Mouse (Mus musculus) adrenal gland, postnatal 14 days (tissue): ENCODE results near the gene Nkapl. TPM values are rescaled to one million over a fixed set of nuclear protein-coding genes. Genes with fewer than 3 reads are reported as not detected.

Source experiments
- DNase-seq: peaks from one replicate; pipeline ENCODE4 v3.0.0; 2021; ENCODE audit warnings: mixed read lengths
- microRNA-seq, 2 experiments: library from miRNA; unstranded; fragments of <30 nt; microRNA quantifications; one replicate each; pipeline ENCODE4 v1.2.0; 2021
- total RNA-seq: library from RNA; stranded (reverse); gene quantifications from 2 replicates; pipeline ENCODE4 v1.2.3, GENCODE M21; 2021

The Nkapl gene
- total RNA-seq, 1 experiment from 2014 or later = 1.4 TPM

DNA sequence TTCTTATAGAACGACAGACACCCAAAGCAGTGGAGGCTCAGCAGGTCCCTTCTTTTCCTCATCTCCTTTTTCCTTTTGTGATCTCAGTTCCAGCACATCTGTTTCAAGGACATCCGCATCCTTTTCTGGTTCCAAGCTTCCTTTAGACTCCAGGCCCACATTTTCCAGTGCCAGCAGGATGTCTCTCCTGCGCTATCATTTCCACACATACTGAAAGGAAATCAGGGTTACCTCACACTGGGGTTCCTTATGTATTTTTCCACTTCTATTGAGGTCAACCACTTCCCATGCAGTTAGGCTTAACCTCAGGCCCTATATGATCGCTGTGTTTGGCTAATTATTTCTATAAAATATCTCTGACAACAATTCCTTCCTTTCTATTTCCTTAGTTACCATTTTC lies 32.8 kb downstream of the Nkapl start:
- DNase-seq = no peak

DNA sequence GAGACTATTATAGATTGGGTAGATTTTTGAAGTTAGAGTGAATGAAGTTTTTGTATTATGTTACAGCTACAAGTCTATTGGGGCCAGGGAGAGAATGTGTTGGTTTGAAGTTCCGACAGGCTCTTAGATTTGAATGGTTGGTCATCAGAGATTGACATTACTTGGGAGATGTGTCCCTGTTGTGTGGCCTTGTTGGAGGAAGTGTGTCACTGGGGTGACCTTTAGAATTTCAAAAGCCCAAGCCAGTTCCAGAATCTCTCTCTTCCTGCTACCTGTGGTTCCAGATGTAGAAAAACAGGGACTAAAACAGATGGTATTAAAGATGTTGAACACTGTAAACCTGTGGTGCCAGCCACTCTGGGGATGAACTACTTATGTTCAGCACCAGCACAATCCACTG lies 40.7 kb downstream of the Nkapl start:
- no peak for DNase-seq

DNA sequence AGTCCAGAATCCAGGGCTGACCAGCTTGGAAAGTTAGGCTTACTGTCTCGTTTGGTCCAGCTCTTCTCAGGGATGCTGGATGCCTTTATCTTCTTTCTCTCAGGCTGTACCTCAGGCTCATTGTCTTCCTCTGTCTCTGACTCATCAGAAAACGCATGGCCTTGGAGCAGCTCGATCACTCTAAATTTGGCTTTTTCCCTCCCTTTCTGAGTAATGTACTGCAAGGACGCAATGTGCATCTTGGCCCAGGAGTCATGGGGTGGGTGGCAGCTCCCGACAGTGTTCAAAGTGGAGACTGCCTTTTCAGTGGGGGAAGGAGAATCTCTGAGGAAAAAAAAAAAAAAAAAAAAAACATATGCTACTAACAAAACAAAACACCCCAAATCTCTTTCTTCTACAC lies 45.0 kb downstream of the Nkapl start:
- peak; percentile 56 for DNase-seq

DNA sequence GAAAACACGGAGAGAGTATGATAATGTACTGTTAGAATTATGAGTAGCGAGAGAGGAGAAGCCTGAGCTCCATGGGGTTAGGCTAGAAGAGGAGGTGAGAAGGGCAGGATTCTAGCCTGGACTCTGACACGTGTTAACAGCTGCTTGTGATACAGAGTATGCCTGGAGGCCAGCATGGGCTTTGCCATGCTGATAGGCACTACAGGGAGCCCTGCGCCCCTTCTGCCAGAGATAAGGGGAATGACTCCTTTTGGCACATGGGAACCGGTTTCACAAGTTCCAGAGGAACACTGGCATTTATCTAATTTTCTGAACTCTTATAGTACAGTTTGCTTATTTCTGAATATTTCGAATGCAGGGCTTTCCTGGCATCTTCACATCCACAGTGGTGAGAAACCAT lies 49.4 kb downstream of the Nkapl start:
- no peak for DNase-seq

DNA sequence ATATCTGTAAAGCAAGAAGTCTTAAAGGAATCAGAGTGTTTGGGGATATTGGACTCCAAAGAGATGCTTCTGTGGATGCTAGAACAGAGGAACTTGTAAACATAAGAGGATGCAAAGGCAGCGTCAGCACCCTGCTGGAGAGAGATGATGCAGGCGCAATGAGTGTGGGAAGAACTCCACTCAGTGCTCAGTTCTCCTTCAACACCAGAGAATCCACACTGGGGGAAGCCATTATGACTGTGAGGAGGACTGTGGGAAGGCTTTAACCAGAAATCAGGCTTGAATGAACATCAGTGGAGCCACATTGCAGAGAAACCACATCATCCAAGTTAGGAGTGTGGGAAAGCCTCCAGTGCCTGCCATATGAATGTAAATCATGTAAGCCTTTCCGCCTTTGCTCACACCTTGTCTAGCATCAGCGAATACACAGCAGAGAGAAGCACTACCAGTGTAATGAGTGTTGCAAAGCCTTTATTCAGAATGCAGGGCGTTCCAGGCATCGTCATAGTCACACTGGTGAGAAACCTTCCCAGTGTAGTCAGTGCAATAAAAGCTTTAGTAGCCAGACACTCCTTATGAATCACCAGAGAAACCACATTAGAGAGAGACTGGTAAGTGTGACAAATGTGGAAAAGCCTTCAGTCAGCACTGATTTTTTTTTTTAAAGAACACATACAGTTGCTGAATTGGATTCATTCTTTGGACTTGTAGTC lies 50.9 kb downstream of the Nkapl start:
- DNase-seq = no peak

Small RNA genes lying within 50 kb of the gene (microRNA-seq; reads per million reads assigned to microRNA genes)
- gene Mir1896 = 0 to 0.43 reads per million in 2 experiments

Other genes with a start within 250 kb of the Nkapl start
- gene Gpx5, start 175.8 kb downstream of the Nkapl start, total RNA-seq = not detected in 2 replicates
- gene Gpx6, start 156.4 kb downstream of the Nkapl start, total RNA-seq = not detected in 2 replicates
- gene Olfr1367, start 121.6 kb downstream of the Nkapl start, total RNA-seq = not detected in 2 replicates
- 8.0 and 10.1 TPM in 2 replicates for gene Zscan12, start 105.7 kb downstream of the Nkapl start, total RNA-seq
- gene Zkscan3, start 65.8 kb downstream of the Nkapl start, total RNA-seq = 57.7 and 64.0 TPM in 2 replicates
- gene Pgbd1, start 27.5 kb downstream of the Nkapl start, total RNA-seq = 0.79 and 0.85 TPM in 2 replicates
- 32.2 and 35.4 TPM in 2 replicates for gene Zscan26, start 14.8 kb downstream of the Nkapl start, total RNA-seq
- gene Zkscan4, start 10.4 kb upstream of the Nkapl start, total RNA-seq = 2.3 and 3.9 TPM in 2 replicates
- not detected in 2 replicates for gene Gm10065, start 10.9 kb upstream of the Nkapl start, total RNA-seq
- 16.7 and 18.3 TPM in 2 replicates for gene AK157302, start 26.7 kb upstream of the Nkapl start, total RNA-seq
- 174 and 184 TPM in 2 replicates for gene Gm11273, start 32.9 kb upstream of the Nkapl start, total RNA-seq
- 17.4 and 20.4 TPM in 2 replicates for gene Zkscan8, start 62.6 kb upstream of the Nkapl start, total RNA-seq
- not detected in 2 replicates for gene Olfr1366, start 74.3 kb upstream of the Nkapl start, total RNA-seq
- not detected in 2 replicates for gene Olfr1535, start 91.4 kb upstream of the Nkapl start, total RNA-seq
- gene Olfr1364, start 113.2 kb upstream of the Nkapl start, total RNA-seq = not detected in 2 replicates
- not detected in 2 replicates for gene Olfr1362, start 145.5 kb upstream of the Nkapl start, total RNA-seq
- gene Olfr11, start 174.0 kb upstream of the Nkapl start, total RNA-seq = not detected in 2 replicates
- not detected in 2 replicates for gene Olfr1361, start 194.9 kb upstream of the Nkapl start, total RNA-seq
- not detected in 2 replicates for gene Olfr1360, start 208.9 kb upstream of the Nkapl start, total RNA-seq
- not detected in 2 replicates for gene Olfr1359, start 229.6 kb upstream of the Nkapl start, total RNA-seq
- gene Hist1h2bl, start 247.6 kb upstream of the Nkapl start, total RNA-seq = 191 and 254 TPM in 2 replicates
- 129 and 184 TPM in 2 replicates for gene Hist1h2ai, start 247.9 kb upstream of the Nkapl start, total RNA-seq
- gene Hist1h3h, start 249.2 kb upstream of the Nkapl start, total RNA-seq = 287 and 324 TPM in 2 replicates